Mouse (Mus musculus) lung, adult 2 months (tissue): ENCODE results near the gene Apela. TPM values are rescaled to one million over a fixed set of nuclear protein-coding genes. Genes with fewer than 3 reads are reported as not detected.
"Not testable (repeated sequence)": the region's sequence is repeated elsewhere in the genome, so short reads cannot be mapped to it uniquely, and the experiment has no call there.

Source experiments
- DNase-seq: peaks from one replicate; pipeline ENCODE4 v3.0.0; 2022
- H3K4me1 ChIP-seq: fragments of 200-500 bp; 2 replicates; pipeline ENCODE4 v1.6.1; 2011; ENCODE audit warnings: low read length; ENCODE audit not compliant: control insufficient read depth, insufficient read depth
- H3K4me3 ChIP-seq: fragments of 200-500 bp; replicated peaks from 2 replicates; pipeline ENCODE3; 2011; ENCODE audit warnings: low read depth, mild to moderate bottlenecking, control low read depth, low read length; ENCODE audit errors: extremely low read depth
- CTCF ChIP-seq: fragments of 200-500 bp; IDR thresholded peaks from 2 replicates; pipeline ENCODE4 v1.5.1; 2011; ENCODE audit warnings: mild to moderate bottlenecking, low read length, control low read depth; ENCODE audit not compliant: insufficient read depth
- POLR2A ChIP-seq: fragments of 200-500 bp; IDR thresholded peaks from 2 replicates; pipeline ENCODE4 v1.6.1; 2011; ENCODE audit warnings: low read depth, mild to moderate bottlenecking, control low read depth, low read length, borderline replicate concordance; ENCODE audit errors: extremely low read depth
- WGBS: fragments of 180-500 bp; shearing (Covaris S2); methylation state at CpG from one replicate; pipeline ENCODE4 v1.1.7; 2018; 5-methylcytosine and 5-hydroxymethylcytosine counted together
- polyA plus RNA-seq: library from polyadenylated mRNA; depleted of rRNA; stranded (reverse); fragments of >200 nt; gene quantifications from 2 replicates; pipeline ENCODE4 v1.2.3, GENCODE M21; 2012; rRNA removed

Gene Apela
- polyA plus RNA-seq, 1 experiment: not detected

DNA sequence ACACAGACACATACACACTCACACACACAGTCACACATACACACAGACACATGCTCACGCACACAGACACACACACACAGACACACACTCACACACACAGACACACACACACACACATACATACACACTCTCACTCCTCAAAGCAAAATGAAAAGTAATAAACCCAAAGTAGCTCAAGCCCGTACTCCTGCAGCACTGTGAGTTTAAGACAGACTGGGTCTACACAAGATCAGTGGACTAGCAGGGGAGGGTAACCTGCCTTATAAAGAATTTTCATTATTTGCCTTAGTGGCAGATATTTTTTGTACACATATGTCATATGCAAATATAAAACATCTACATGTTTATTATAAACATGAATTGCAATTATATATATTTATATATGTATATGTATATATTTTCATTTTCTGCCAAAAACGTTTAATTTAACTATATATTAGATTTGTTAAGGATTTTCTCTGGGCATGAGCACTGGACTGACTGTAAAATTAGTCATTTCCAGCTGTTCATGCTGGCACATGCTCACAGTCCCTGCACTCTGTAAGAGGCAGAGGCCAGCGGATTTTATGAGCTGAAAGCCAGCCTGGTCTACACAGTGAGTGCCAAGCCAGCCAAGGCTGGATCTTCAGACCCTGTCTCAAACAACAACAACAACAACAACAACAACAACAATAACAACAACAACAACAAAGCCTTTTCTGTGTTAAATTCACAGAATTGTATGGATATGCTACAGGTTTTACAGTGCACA lies 6.2 kb downstream of the Apela start:
- TF ChIP-seq POLR2A: no peak
- TF ChIP-seq CTCF: no peak
- WGBS: 72% methylated on average over 4 of the region's 4 CpGs
- no peaks in the 10 kb centered on the region for H3K4me1 ChIP-seq
- DNase-seq: no peak
- H3K4me3 ChIP-seq: no peak overlapping the region

- TF ChIP-seq CTCF (no peak), POLR2A (no peak)
- H3K4me1 ChIP-seq: no peaks in the 10 kb centered on the region
- WGBS: 75% methylated on average over 4 of the region's 4 CpGs
- DNase-seq: no peak
- no peak overlapping the region for H3K4me3 ChIP-seq
These were observed 7.4 kb downstream of the Apela start for GRCm38 (mm10) chr8:65029776-65030175.

- 72% methylated on average over 12 of the region's 12 CpGs for WGBS
- no peak for DNase-seq
- Histone ChIP-seq H3K4me3 (no peak overlapping the region), H3K4me1 (no peaks in the 10 kb centered on the region)
- TF ChIP-seq CTCF (no peak), POLR2A (no peak)
These were observed 8.0 kb downstream of the Apela start for GRCm38 (mm10) chr8:65028959-65029686.

GRCm38 (mm10) chr8:65022485-65022884 lies 14.7 kb downstream of the Apela start:
- TF ChIP-seq CTCF (peak; percentile 50; the same call in 1 of the 2 replicates), POLR2A (no peak)
- H3K4me1 ChIP-seq: no peaks in the 10 kb centered on the region
- 46% methylated on average over 8 of the region's 8 CpGs for WGBS
- DNase-seq: peak; percentile 69
- no peak overlapping the region for H3K4me3 ChIP-seq

- 86% methylated on average over 8 of the region's 8 CpGs for WGBS
- DNase-seq: no peak
- no peak within 1 kb of the TSS for H3K4me3 ChIP-seq
- no peak for TF ChIP-seq POLR2A
- no peak for TF ChIP-seq CTCF
- no peaks in the 10 kb centered on the region for H3K4me1 ChIP-seq
These were observed 18.7 kb downstream of the Apela start, which contains the start of the genes Trim61 and Trim60 for GRCm38 (mm10) chr8:65018423-65018822. Trim61 (minus strand) TSS chr8:65018523. Trim60 (minus strand) TSS chr8:65018584.

DNA sequence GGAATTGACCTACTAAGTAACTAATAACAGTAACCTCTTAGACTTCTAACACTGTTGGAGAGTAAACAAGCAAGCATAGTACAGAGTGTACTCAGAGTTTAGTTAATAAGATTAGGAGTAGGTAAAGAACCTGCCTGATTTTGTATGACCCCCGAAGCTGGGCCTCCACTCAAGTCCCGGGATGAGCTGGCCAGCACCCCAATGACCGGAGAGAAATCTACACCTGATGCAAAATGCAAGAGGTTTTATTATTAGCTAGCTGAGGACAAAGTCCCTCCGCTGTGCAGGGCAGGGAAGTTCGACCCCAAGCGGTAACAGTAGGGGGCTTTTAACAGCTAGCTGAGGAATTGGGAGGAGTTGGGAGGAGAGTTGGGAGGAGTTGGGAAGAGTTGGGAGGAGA lies 29.5 kb downstream of the Apela start:
- H3K4me3 ChIP-seq, DNase-seq, H3K4me1 ChIP-seq: not testable (repeated sequence)
- 76% methylated on average over 6 of the region's 6 CpGs for WGBS

DNA sequence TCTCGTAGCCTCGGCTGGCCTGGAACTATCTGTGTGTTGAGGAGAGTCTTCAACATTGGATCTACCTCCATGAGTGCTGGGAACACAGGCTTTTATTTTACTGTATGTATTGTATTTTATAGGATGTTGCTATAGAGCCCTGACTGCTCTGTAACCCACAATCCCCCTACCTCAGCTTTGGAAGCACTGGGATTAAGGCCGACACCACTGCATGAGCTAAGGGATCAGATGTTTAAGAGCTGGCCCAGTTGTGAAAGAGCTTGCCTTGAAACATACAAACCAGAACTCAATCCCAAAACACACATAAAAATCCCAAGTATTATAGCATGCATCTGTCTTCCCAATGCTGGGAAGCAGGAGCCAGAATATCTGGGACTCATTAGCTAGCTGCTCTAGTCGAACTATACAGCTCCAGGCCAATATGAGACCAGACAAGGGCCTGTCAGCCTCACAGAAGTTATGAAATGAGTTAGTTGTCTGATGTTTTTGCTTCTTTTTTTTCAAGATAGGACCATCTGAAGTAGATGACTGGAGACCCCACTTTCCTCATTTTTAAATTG lies 38.2 kb downstream of the Apela start:
- no peaks in the 10 kb centered on the region for H3K4me1 ChIP-seq
- WGBS: 81% methylated on average over 4 of the region's 4 CpGs
- DNase-seq: no peak
- TF ChIP-seq CTCF: no peak
- TF ChIP-seq POLR2A: no peak
- no peak overlapping the region for H3K4me3 ChIP-seq

DNA sequence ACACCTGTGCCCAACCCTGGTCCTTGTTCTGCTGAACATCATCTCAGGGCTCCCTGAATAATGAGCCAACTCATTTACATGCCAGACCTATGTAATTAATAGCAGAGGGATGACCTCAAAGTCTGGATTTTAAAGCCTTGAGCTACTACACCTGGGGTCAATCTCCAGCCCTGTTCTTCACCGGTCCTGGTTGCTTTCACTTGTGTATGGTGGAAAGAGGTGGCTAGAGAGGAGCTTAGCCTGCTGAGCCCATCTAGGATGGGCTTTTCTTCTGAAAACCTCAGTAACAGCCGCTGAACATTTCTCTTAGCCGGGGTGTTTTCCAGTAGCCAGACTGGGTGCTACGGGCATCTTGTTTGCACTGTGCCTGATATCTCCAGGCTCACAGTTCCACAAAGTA lies 49.4 kb downstream of the Apela start, which contains the start of gene Trim75:
Gene Trim75 (minus strand): TSS at position 101 of the 400 bp plus-strand sequence.
- Histone ChIP-seq H3K4me3 (no peak within 1 kb of the TSS), H3K4me1 (no peaks in the 10 kb centered on the region)
- DNase-seq: no peak
- WGBS: 83% methylated on average over 4 of the region's 4 CpGs
- TF ChIP-seq CTCF (no peak), POLR2A (no peak)

DNA sequence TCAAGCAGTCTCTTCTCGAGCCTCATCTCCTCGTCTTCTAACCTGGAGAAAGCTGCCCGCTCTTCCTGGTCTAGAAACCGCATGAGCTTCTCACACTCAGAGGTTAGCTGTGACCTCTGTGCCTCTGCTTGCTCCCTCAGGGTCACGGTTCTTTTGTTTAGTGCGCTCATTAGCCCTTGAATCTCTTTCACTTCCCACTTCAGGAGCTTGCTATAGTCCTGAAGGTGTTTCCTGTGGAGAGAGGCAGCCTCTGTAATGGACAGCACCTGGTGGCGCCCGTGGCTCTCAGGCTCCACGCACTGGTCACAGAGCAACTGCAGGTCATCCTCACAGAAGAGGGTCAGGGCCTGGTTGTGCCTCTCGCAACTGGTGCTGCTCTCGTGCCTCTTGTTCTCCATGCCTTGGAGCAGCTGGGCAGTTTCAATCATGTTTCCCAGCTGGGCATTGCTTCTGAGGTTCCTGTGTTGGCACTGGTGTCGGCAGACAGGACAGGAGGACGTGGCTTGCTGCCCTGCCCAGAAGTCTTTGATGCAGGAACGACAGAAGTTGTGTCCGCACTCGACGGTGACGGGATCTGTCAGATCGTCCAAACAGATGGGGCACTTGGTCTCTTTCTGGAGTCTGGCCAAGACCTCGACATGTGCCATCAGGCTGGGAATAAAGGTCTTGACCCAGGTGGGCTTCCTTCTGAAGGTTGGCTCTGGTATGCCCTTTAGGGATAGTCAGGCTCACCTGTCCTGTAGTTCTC lies 53.8 kb downstream of the Apela start:
- no peak for DNase-seq
- TF ChIP-seq POLR2A (no peak), CTCF (no peak)
- Histone ChIP-seq H3K4me1 (no peaks in the 10 kb centered on the region), H3K4me3 (no peak overlapping the region)
- 56% methylated on average over 20 of the region's 20 CpGs for WGBS

Other genes with a start within 250 kb of the Apela start
- 11.7 and 13.7 TPM in 2 replicates for gene Klhl2, start 187.3 kb downstream of the Apela start, polyA plus RNA-seq
- 31.7 and 45.1 TPM in 2 replicates for gene Tmem192, start 90.2 kb downstream of the Apela start, polyA plus RNA-seq
- not detected in 2 replicates for gene Trim75, start 49.5 kb downstream of the Apela start, polyA plus RNA-seq
- not detected in 2 replicates for gene Trim61, start 18.8 kb downstream of the Apela start, polyA plus RNA-seq
- gene Trim60, start 18.8 kb downstream of the Apela start, polyA plus RNA-seq: not detected in 2 replicates
- gene Gm10663, start 37.7 kb upstream of the Apela start, polyA plus RNA-seq: not detected in 2 replicates
- 0.37 and 0.70 TPM in 2 replicates for gene BC030870, start 92.2 kb upstream of the Apela start, polyA plus RNA-seq